Mouse (Mus musculus): Measurements from ENCODE around the gene Phyhd1. TPM values are rescaled to one million over a fixed set of nuclear protein-coding genes. Genes with fewer than 3 reads are reported as not detected.

Gene Phyhd1
- polyA plus RNA-seq (2015; fragmentation: Nextera tagmentation; extraction: Ambion mirVana) = 3.7 and 4.7 TPM in 2 replicates

GRCm38 (mm10) chr2:30265767-30266253 is at the start of gene Phyhd1:
Gene Phyhd1 (plus strand): TSS chr2:30266203.
- H3K4me3 ChIP-seq = no peak within 1 kb of the TSS
- no peaks in the 10 kb centered on the region for H3K9me3 ChIP-seq
- H3K27me3 ChIP-seq = no peaks in the 10 kb centered on the region
- 25% methylated on average over 5 of the region's 5 CpGs for WGBS
- peak within 1 kb of the TSS; percentile 58 for H3K9ac ChIP-seq
- peak within 1 kb of the TSS; percentile 87 for H3K27ac ChIP-seq
- no peak for ATAC-seq (ENCODE audit: insufficient number of reproducible peaks, insufficient read depth, low FRiP score, low TSS enrichment, low read depth)
- peaks cover 45% of the 10 kb centered on the region for H3K4me1 ChIP-seq
- H3K36me3 ChIP-seq = peaks cover 41% of the 10 kb centered on the region
- H3K4me2 ChIP-seq = 0 out of 2 replicates have a peak within 1 kb of the TSS, but pooled peaks have one; percentile 16

DNA sequence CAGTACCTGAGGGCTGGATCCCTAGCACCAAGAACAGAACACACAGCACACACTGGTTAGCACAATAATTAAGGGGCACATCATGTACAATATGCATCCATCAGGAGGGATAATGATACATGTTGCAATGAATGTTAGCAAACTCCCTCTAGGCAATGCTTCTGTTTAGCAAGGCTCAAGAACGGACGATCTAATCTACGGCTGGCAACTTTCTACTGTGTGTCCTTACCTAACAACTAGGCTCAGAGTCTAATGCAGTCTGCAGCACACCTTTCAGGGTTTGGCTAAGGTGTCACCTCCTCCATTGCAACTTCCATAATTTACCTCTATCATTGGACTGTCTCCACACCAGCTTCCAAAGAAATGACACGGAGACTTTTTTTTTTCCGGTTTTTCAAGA is 49.7 kb upstream of the Phyhd1 start:
- Histone ChIP-seq H3K27me3 (no peaks in the 10 kb centered on the region), H3K4me2 (no peak overlapping the region), H3K9ac (no peak overlapping the region), H3K27ac (no peak overlapping the region), H3K4me1 (no peaks in the 10 kb centered on the region), H3K36me3 (no peaks in the 10 kb centered on the region), H3K4me3 (no peak overlapping the region), H3K9me3 (no peaks in the 10 kb centered on the region)
- ATAC-seq (ENCODE audit: insufficient number of reproducible peaks, insufficient read depth, low FRiP score, low TSS enrichment, low read depth) = no peak
- WGBS = 89% methylated on average over 5 of the region's 5 CpGs

DNA sequence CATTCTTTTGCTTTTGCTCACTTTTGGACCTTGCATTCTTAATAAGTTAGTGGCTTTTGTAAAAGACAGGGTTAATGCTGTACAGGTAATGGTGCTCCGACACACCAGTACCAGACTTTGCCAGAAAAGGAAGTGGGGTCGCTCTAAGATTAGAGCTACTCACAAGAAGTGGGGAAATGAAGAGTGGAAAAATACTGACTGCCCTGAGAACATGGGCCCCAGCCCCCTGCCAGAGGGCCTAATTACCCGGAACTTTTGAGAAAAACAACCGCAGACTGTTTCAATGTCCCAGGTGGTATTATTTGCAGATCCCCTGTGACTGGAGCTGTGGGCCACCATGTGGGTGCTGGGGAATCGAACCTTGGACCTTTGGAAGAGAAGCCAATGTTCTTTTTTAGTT is 30.4 kb upstream of the Phyhd1 start:
- 75% methylated on average over 5 of the region's 5 CpGs for WGBS

DNA sequence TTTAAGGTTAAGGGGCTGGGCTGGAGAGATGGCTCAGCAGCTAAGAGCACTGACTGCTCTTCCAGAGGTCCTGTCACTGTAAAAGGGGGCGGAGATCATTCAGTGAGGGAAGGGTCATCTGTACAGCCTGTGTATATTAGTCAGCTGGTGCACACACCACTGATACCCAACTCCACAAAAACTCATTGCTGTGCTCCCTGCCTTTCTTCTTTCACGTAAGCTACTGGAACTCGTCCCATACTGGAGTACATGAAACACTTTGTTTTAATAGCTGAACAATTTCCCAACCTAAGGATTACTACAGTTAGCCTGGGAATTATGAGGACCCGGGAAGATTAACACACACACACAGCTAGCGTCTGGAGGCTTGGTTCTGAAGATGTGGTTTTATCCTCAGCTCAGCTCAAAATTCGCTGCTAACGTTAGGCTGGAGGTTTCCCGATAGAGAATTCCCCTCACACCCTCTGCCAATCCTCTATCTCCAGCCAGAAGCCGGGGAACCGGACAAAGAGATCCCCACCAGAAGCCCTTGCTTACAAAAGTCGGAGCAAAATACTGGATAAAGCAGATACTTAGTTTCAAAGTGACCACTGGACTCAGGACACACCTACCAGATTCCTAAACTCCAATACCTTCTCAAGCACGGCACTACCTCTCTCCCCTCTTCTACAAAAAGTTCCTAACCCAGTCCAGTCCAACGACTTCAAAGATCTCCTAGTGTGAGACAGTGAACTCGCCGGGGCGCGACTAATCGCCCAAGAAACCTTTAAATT is 29.4 kb upstream of the Phyhd1 start:
- Histone ChIP-seq H3K4me3 (peak overlapping the region; percentile 71), H3K4me1 (peaks cover 20% of the 10 kb centered on the region), H3K9me3 (no peaks in the 10 kb centered on the region), H3K27ac (peak overlapping the region; percentile 85), H3K9ac (peak overlapping the region; percentile 77), H3K36me3 (peaks cover 12% of the 10 kb centered on the region), H3K27me3 (no peaks in the 10 kb centered on the region), H3K4me2 (peak overlapping the region; percentile 88)
- ATAC-seq (ENCODE audit: insufficient number of reproducible peaks, insufficient read depth, low FRiP score, low TSS enrichment, low read depth) = no peak
- WGBS = 3% methylated on average over 18 of the region's 18 CpGs

More for the DNA sequence above, 30.4 kb upstream of the Phyhd1 start:
- Histone ChIP-seq H3K4me2 (no peak overlapping the region), H3K4me3 (no peak overlapping the region), H3K9ac (no peak overlapping the region), H3K4me1 (peaks cover 20% of the 10 kb centered on the region), H3K27ac (no peak overlapping the region), H3K27me3 (no peaks in the 10 kb centered on the region), H3K9me3 (0 out of 2 replicates have a peak, but pooled peaks cover 1% of the 10 kb centered on the region), H3K36me3 (peaks cover 3% of the 10 kb centered on the region)
- ATAC-seq (ENCODE audit: insufficient number of reproducible peaks, insufficient read depth, low FRiP score, low TSS enrichment, low read depth) = no peak

- peaks cover 20% of the 10 kb centered on the region for H3K36me3 ChIP-seq
- ATAC-seq (ENCODE audit: insufficient number of reproducible peaks, insufficient read depth, low FRiP score, low TSS enrichment, low read depth) = peak; percentile 94
- WGBS = under 1% methylated on average over 60 of the region's 67 CpGs
Observed at GRCm38 (mm10) chr2:30237199-30237880, 28.7 kb upstream of the Phyhd1 start, which contains the start of gene Lrrc8a. Gene Lrrc8a (plus strand): TSS chr2:30237715.

DNA sequence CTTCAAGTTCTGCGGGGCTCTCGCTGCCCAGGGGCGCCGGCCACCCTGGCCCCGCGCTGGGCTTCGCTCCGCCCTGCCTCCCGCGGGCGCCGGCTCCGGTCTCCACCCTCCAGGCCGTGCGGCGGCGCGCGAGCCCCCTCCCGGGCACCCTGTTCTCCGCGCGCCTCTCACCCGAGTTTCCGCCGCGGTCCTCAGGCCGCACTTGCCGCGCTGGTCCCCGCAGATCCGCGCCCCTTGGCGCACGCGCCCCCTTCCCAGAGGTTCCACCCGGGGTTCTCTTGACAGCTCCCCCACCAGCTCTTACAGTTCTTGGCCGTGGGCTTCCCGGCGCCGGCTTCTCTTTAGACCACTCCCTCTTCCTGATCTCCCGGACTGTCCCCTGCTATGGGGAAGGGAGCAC is 28.1 kb upstream of the Phyhd1 start:
- H3K4me3 ChIP-seq = peak overlapping the region; percentile 71
- H3K9me3 ChIP-seq = no peaks in the 10 kb centered on the region
- under 1% methylated on average over 38 of the region's 42 CpGs for WGBS
- peak; percentile 85 for ATAC-seq (ENCODE audit: insufficient number of reproducible peaks, insufficient read depth, low FRiP score, low TSS enrichment, low read depth)
- H3K4me1 ChIP-seq = peaks cover 20% of the 10 kb centered on the region
- no peaks in the 10 kb centered on the region for H3K27me3 ChIP-seq
- H3K4me2 ChIP-seq = peak overlapping the region; percentile 88
- H3K27ac ChIP-seq = peak overlapping the region; percentile 85
- peaks cover 25% of the 10 kb centered on the region for H3K36me3 ChIP-seq
- H3K9ac ChIP-seq = peak overlapping the region; percentile 77

More at GRCm38 (mm10) chr2:30237199-30237880, 28.7 kb upstream of the Phyhd1 start, which contains the start of gene Lrrc8a:
- Histone ChIP-seq H3K9me3 (no peaks in the 10 kb centered on the region), H3K27me3 (no peaks in the 10 kb centered on the region), H3K27ac (peak within 1 kb of the TSS; percentile 85), H3K4me2 (peak within 1 kb of the TSS; percentile 88), H3K9ac (peak within 1 kb of the TSS; percentile 77), H3K4me1 (peaks cover 20% of the 10 kb centered on the region), H3K4me3 (peak within 1 kb of the TSS; percentile 71)

DNA sequence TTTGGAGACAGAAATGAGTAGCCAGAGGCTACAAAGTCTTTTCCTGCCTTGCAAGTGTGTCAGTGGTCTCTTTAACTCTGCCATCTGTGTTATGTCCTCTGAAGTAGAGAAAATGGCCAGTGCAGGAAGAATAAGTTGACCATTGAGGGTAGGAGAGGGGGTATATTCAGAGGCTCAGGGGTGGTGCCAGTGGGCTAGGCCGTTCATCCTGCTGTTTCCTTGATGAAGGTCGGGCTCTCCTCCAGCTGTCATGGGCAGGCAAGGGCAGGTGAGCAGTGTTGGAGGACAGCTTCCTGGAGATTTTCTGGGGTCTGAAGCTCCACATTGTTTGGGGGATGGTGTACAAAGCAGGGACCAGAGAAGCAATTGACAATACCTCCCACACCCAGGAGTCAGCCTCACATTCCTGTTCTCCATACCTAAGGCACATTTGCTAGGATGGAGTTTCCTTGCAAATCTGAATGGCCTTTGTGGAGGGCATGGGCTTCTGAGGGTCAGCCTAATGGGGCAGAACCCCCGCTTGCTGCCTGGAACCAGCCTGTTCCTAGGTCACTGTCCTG is 27.0 kb upstream of the Phyhd1 start:
- Histone ChIP-seq H3K4me1 (peaks cover 23% of the 10 kb centered on the region), H3K4me3 (peak overlapping the region; percentile 71), H3K9ac (peak overlapping the region; percentile 77), H3K27ac (no peak overlapping the region; the same call in 1 of the 2 replicates), H3K9me3 (no peaks in the 10 kb centered on the region), H3K27me3 (no peaks in the 10 kb centered on the region), H3K36me3 (peaks cover 36% of the 10 kb centered on the region), H3K4me2 (peak overlapping the region; percentile 88)
- ATAC-seq (ENCODE audit: insufficient number of reproducible peaks, insufficient read depth, low FRiP score, low TSS enrichment, low read depth) = no peak
- 71% methylated on average over 3 of the region's 3 CpGs for WGBS

GRCm38 (mm10) chr2:30239777-30240176 is 26.2 kb upstream of the Phyhd1 start:
- no peaks in the 10 kb centered on the region for H3K9me3 ChIP-seq
- peaks cover 42% of the 10 kb centered on the region for H3K36me3 ChIP-seq
- H3K4me3 ChIP-seq = no peak overlapping the region
- WGBS = 78% methylated on average over 4 of the region's 4 CpGs
- ATAC-seq (ENCODE audit: insufficient number of reproducible peaks, insufficient read depth, low FRiP score, low TSS enrichment, low read depth) = no peak
- peaks cover 23% of the 10 kb centered on the region for H3K4me1 ChIP-seq
- H3K27me3 ChIP-seq = no peaks in the 10 kb centered on the region
- H3K4me2 ChIP-seq = no peak overlapping the region; the same call in 1 of the 2 replicates
- peak overlapping the region; percentile 77; the same call in 1 of the 2 replicates for H3K9ac ChIP-seq
- H3K27ac ChIP-seq = no peak overlapping the region

- Histone ChIP-seq H3K27ac (no peak within 1 kb of the TSS), H3K9me3 (no peaks in the 10 kb centered on the region), H3K36me3 (peaks cover 46% of the 10 kb centered on the region), H3K4me3 (peak within 1 kb of the TSS; percentile 71; the same call in 1 of the 2 replicates), H3K4me1 (peaks cover 23% of the 10 kb centered on the region), H3K4me2 (peak within 1 kb of the TSS; percentile 88), H3K27me3 (no peaks in the 10 kb centered on the region), H3K9ac (peak within 1 kb of the TSS; percentile 77)
- ATAC-seq (ENCODE audit: insufficient number of reproducible peaks, insufficient read depth, low FRiP score, low TSS enrichment, low read depth) = no peak
- 87% methylated on average over 2 of the region's 2 CpGs for WGBS
Observed at GRCm38 (mm10) chr2:30240267-30240666, 25.7 kb upstream of the Phyhd1 start, which contains the start of gene Gm28035. Gene Gm28035 (plus strand): TSS chr2:30240567.

DNA sequence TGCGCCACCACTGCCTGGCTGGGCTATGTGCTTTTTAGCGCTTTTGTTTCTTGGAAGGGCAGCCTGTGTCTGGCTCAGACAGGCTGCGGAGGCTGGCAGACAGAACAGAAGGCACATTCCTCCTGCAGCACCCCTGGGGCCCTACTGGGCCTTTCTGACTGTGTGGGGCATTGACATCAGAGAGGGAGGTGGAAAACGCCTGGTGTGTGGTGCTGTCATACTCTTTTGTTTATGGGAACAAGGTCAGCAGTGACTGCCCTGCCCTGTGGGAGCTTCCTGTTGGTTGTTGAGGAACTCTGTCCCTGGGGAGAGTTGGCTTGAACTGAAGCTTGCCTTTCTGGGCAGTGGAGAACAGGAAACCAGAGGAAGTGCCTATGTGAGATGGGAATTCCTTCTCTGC is 23.5 kb upstream of the Phyhd1 start:
- no peak overlapping the region for H3K4me2 ChIP-seq
- WGBS = 44% methylated on average over 4 of the region's 4 CpGs
- H3K27ac ChIP-seq = no peak overlapping the region
- no peaks in the 10 kb centered on the region for H3K27me3 ChIP-seq
- no peaks in the 10 kb centered on the region for H3K9me3 ChIP-seq
- H3K9ac ChIP-seq = no peak overlapping the region
- H3K4me3 ChIP-seq = no peak overlapping the region
- peaks cover 58% of the 10 kb centered on the region for H3K36me3 ChIP-seq
- ATAC-seq (ENCODE audit: insufficient number of reproducible peaks, insufficient read depth, low FRiP score, low TSS enrichment, low read depth) = no peak
- peaks cover 23% of the 10 kb centered on the region for H3K4me1 ChIP-seq

GRCm38 (mm10) chr2:30243391-30243790 is 22.6 kb upstream of the Phyhd1 start:
- no peaks in the 10 kb centered on the region for H3K9me3 ChIP-seq
- H3K4me3 ChIP-seq = no peak overlapping the region
- H3K4me1 ChIP-seq = peaks cover 20% of the 10 kb centered on the region
- H3K27me3 ChIP-seq = no peaks in the 10 kb centered on the region
- WGBS = 96% methylated on average over 4 of the region's 4 CpGs
- peaks cover 63% of the 10 kb centered on the region for H3K36me3 ChIP-seq
- no peak for ATAC-seq (ENCODE audit: insufficient number of reproducible peaks, insufficient read depth, low FRiP score, low TSS enrichment, low read depth)
- no peak overlapping the region for H3K9ac ChIP-seq
- no peak overlapping the region for H3K27ac ChIP-seq
- H3K4me2 ChIP-seq = no peak overlapping the region
